Mouse (Mus musculus) stomach, embryonic 14.5 days (tissue): ENCODE results near the gene Olfr1410. TPM values are rescaled to one million over a fixed set of nuclear protein-coding genes. Genes with fewer than 3 reads are reported as not detected.

Experiments used
- ATAC-seq: fragments of 200-750 bp; cut with Nextera tagmentation; 2 replicates; pipeline ENCODE4 v1.8.0; 2017; ENCODE audit warnings: low read depth, moderate TSS enrichment; ENCODE audit not compliant: insufficient number of reproducible peaks, insufficient read depth, low FRiP score
- H3K27ac ChIP-seq: fragments of 300-500 bp; sonication (generic); 2 replicates; pipeline ENCODE4 v1.5.1; 2014; ENCODE audit warnings: mild to moderate bottlenecking, low read length, moderate library complexity, mixed read lengths
- H3K27me3 ChIP-seq: fragments of 300-500 bp; sonication (generic); 2 replicates; pipeline ENCODE4 v1.6.1; 2014; ENCODE audit warnings: low read length, control low read depth, mixed read lengths; ENCODE audit not compliant: control insufficient read depth, insufficient read depth
- H3K36me3 ChIP-seq: fragments of 300-500 bp; sonication (generic); 2 replicates; pipeline ENCODE4 v1.6.1; 2014; ENCODE audit warnings: mild to moderate bottlenecking, control low read depth, low read length, moderate library complexity, mixed read lengths; ENCODE audit not compliant: control insufficient read depth, insufficient read depth
- H3K4me1 ChIP-seq: fragments of 300-500 bp; sonication (generic); 2 replicates; pipeline ENCODE4 v1.6.1; 2014; ENCODE audit warnings: low read length, control low read depth, mixed read lengths; ENCODE audit not compliant: control insufficient read depth, insufficient read depth
- H3K4me2 ChIP-seq: fragments of 300-500 bp; sonication (generic); replicated peaks from 2 replicates; pipeline ENCODE4 v1.6.1; 2014; ENCODE audit warnings: low read depth, low read length, control low read depth
- H3K4me3 ChIP-seq: fragments of 300-500 bp; sonication (generic); 2 replicates; pipeline ENCODE4 v1.5.1; 2014; ENCODE audit warnings: low read depth, low read length, control low read depth
- H3K9ac ChIP-seq: fragments of 300-500 bp; sonication (generic); replicated peaks from 2 replicates; pipeline ENCODE4 v1.6.1; 2014; ENCODE audit warnings: low read depth, mild to moderate bottlenecking, control low read depth, low read length, moderate library complexity, mixed read lengths
- H3K9me3 ChIP-seq: fragments of 300-500 bp; sonication (generic); 2 replicates; pipeline ENCODE4 v1.6.1; 2016; ENCODE audit warnings: low read depth, low read length, control low read depth; ENCODE audit not compliant: control insufficient read depth
- WGBS: fragments of 180-500 bp; shearing (Covaris S2); extraction: QIAGEN DNeasy Blood & Tissue Kit; methylation state at CpG from one replicate; pipeline ENCODE4 v1.1.7; 2014; 5-methylcytosine and 5-hydroxymethylcytosine counted together
- polyA plus RNA-seq: library from polyadenylated mRNA; unstranded; fragments of >200 nt; fragmentation: Nextera tagmentation; extraction: Ambion mirVana; gene quantifications from 2 replicates; pipeline ENCODE4 v1.2.1, GENCODE M21; 2014

Gene Olfr1410
- polyA plus RNA-seq, 1 experiment from 2014 or later = not detected

GRCm38 (mm10) chr1:92654676-92655075 is 49.1 kb downstream of the Olfr1410 start:
- Histone ChIP-seq H3K9me3 (no peaks in the 10 kb centered on the region), H3K36me3 (no peaks in the 10 kb centered on the region), H3K27me3 (no peaks in the 10 kb centered on the region), H3K4me3 (no peak overlapping the region), H3K27ac (no peak overlapping the region), H3K4me2 (no peak overlapping the region), H3K9ac (no peak overlapping the region), H3K4me1 (no peaks in the 10 kb centered on the region)
- no peak for ATAC-seq
- WGBS = 54% methylated on average over 2 of the region's 2 CpGs

- Histone ChIP-seq H3K4me3 (no peak overlapping the region), H3K9me3 (no peaks in the 10 kb centered on the region), H3K4me1 (no peaks in the 10 kb centered on the region), H3K27me3 (no peaks in the 10 kb centered on the region), H3K4me2 (no peak overlapping the region), H3K27ac (no peak overlapping the region), H3K9ac (no peak overlapping the region), H3K36me3 (no peaks in the 10 kb centered on the region)
- ATAC-seq = no peak
- WGBS = 66% methylated on average over 11 of the region's 11 CpGs
Measured at GRCm38 (mm10) chr1:92657025-92657820, 51.6 kb downstream of the Olfr1410 start.

GRCm38 (mm10) chr1:92659392-92659791 is 53.8 kb downstream of the Olfr1410 start:
- Histone ChIP-seq H3K9ac (no peak overlapping the region), H3K9me3 (no peaks in the 10 kb centered on the region), H3K4me1 (no peaks in the 10 kb centered on the region), H3K36me3 (no peaks in the 10 kb centered on the region), H3K27ac (no peak overlapping the region), H3K4me2 (no peak overlapping the region), H3K4me3 (no peak overlapping the region), H3K27me3 (no peaks in the 10 kb centered on the region)
- WGBS = 57% methylated on average over 5 of the region's 5 CpGs
- ATAC-seq = no peak

Other genes starting within 250 kb of the Olfr1410 start
- 276 and 277 TPM in 2 replicates for gene Ndufa10, start 131.9 kb upstream of the Olfr1410 start, polyA plus RNA-seq
- not detected in 2 replicates for gene Olfr1416, start 120.7 kb upstream of the Olfr1410 start, polyA plus RNA-seq
- not detected in 2 replicates for gene Olfr1415, start 109.7 kb upstream of the Olfr1410 start, polyA plus RNA-seq
- not detected in 2 replicates for gene Olfr1414, start 87.1 kb upstream of the Olfr1410 start, polyA plus RNA-seq
- not detected in 2 replicates for gene Olfr1413, start 34.5 kb upstream of the Olfr1410 start, polyA plus RNA-seq
- not detected in 2 replicates for gene Olfr1412, start 20.0 kb upstream of the Olfr1410 start, polyA plus RNA-seq
- not detected in 2 replicates for gene Olfr1411, start 11.4 kb upstream of the Olfr1410 start, polyA plus RNA-seq
- gene Olfr12, start 12.0 kb downstream of the Olfr1410 start, polyA plus RNA-seq = not detected in 2 replicates
- gene Cops9, start 36.2 kb downstream of the Olfr1410 start, polyA plus RNA-seq = 406 and 457 TPM in 2 replicates
- 0.14 TPM in 1 of 2 replicates, not detected in the other for gene Otos, start 43.1 kb downstream of the Olfr1410 start, polyA plus RNA-seq
- gene Gpc1, start 225.9 kb downstream of the Olfr1410 start, polyA plus RNA-seq = 48.3 and 49.7 TPM in 2 replicates